Mouse (Mus musculus) liver, postnatal 0 days (tissue): ENCODE results near the gene Pdhb. TPM values are rescaled to one million over a fixed set of nuclear protein-coding genes. Genes with fewer than 3 reads are reported as not detected.

Source experiments
- ATAC-seq: fragments of 200-750 bp; cut with Nextera tagmentation; 2 replicates; pipeline ENCODE4 v1.8.0; 2017; ENCODE audit warnings: mild to moderate bottlenecking, moderate library complexity
- DNase-seq: peaks from one replicate; pipeline ENCODE4 v3.0.0-alpha.2; 2016
- H3K27ac ChIP-seq: fragments of 300-500 bp; sonication (generic); 2 replicates; pipeline ENCODE4 v1.5.1; 2014; ENCODE audit warnings: antibody characterized with exemption, moderate library complexity, mild to moderate bottlenecking, low read depth
- H3K27me3 ChIP-seq: fragments of 300-500 bp; sonication (generic); 2 replicates; pipeline ENCODE4 v1.6.1; 2014; ENCODE audit warnings: low read length, control low read depth, mixed read lengths; ENCODE audit not compliant: insufficient read depth
- H3K36me3 ChIP-seq: fragments of 300-500 bp; sonication (generic); replicated peaks from 2 replicates; pipeline ENCODE4 v1.6.1; 2014; ENCODE audit warnings: mild to moderate bottlenecking, control low read depth, low read length, moderate library complexity, mixed read lengths; ENCODE audit not compliant: insufficient read depth
- H3K4me1 ChIP-seq: fragments of 300-500 bp; sonication (generic); 2 replicates; pipeline ENCODE4 v1.6.1; 2014; ENCODE audit warnings: antibody characterized with exemption, mild to moderate bottlenecking, control low read depth; ENCODE audit not compliant: insufficient read depth
- H3K4me2 ChIP-seq: fragments of 300-500 bp; sonication (generic); 2 replicates; pipeline ENCODE4 v1.6.1; 2014; ENCODE audit warnings: low read depth, mild to moderate bottlenecking, low read length, moderate library complexity, mixed read lengths
- H3K4me3 ChIP-seq: fragments of 300-500 bp; sonication (generic); 2 replicates; pipeline ENCODE4 v1.5.1; 2014; ENCODE audit warnings: low read depth, low read length
- H3K9ac ChIP-seq: fragments of 300-500 bp; sonication (generic); replicated peaks from 2 replicates; pipeline ENCODE4 v1.6.1; 2014; ENCODE audit warnings: mild to moderate bottlenecking, moderate library complexity
- H3K9me3 ChIP-seq: fragments of 300-500 bp; sonication (generic); 2 replicates; pipeline ENCODE4 v1.6.1; 2016; ENCODE audit warnings: mild to moderate bottlenecking, control low read depth, low read length, mixed read lengths
- CTCF ChIP-seq: sonication (generic); IDR thresholded peaks from 2 replicates; pipeline ENCODE4 v1.5.1; 2016; ENCODE audit warnings: antibody characterized with exemption, low read depth
- EP300 ChIP-seq: IDR thresholded peaks from 2 replicates; pipeline ENCODE4 v1.6.1; 2016; ENCODE audit warnings: antibody characterized with exemption, low read depth, mild to moderate bottlenecking
- WGBS: fragments of 180-500 bp; shearing (Covaris S2); extraction: QIAGEN DNeasy Blood & Tissue Kit; methylation state at CpG from one replicate; pipeline ENCODE4 v1.1.7; 2014; ENCODE audit not compliant: insufficient replicate concordance; 5-methylcytosine and 5-hydroxymethylcytosine counted together
- polyA plus RNA-seq: library from polyadenylated mRNA; unstranded; fragments of >200 nt; fragmentation: Nextera tagmentation; extraction: Ambion mirVana; gene quantifications from 2 replicates; pipeline ENCODE4 v1.2.1, GENCODE M21; 2015

Pdhb gene
- 119 and 125 TPM in 2 replicates for polyA plus RNA-seq

- peak; percentile 96 for ATAC-seq
- WGBS, result 0% methylated on average over 64 of the region's 64 CpGs
- TF ChIP-seq EP300 (no peak), CTCF (0 out of 2 replicates have a peak, but pooled peaks have one; percentile 30)
Measured at GRCm38 (mm10) chr14:8172507-8173410, at the start of gene Pdhb. Gene Pdhb, minus strand, starts transcription at chr14:8173025.

GRCm38 (mm10) chr14:8222561-8222960 is 49.7 kb upstream of the Pdhb start:
- H3K36me3 ChIP-seq, result peaks cover 12% of the 10 kb centered on the region; the same call in 1 of the 2 replicates
- TF ChIP-seq CTCF, result no peak
- no peak for TF ChIP-seq EP300
- no peak for ATAC-seq
- H3K27me3 ChIP-seq, result no peaks in the 10 kb centered on the region
- H3K4me1 ChIP-seq, result peaks cover 10% of the 10 kb centered on the region
- no peak overlapping the region for H3K4me2 ChIP-seq
- no peaks in the 10 kb centered on the region for H3K9me3 ChIP-seq
- peak; percentile 10 for DNase-seq
- no peak overlapping the region for H3K9ac ChIP-seq
- WGBS, result 92% methylated on average over 16 of the region's 16 CpGs
- no peak overlapping the region for H3K27ac ChIP-seq
- H3K4me3 ChIP-seq, result no peak overlapping the region

More at GRCm38 (mm10) chr14:8172507-8173410, at the start of gene Pdhb:
- Histone ChIP-seq H3K27ac (peak within 1 kb of the TSS; percentile 93), H3K9me3 (no peaks in the 10 kb centered on the region), H3K27me3 (no peaks in the 10 kb centered on the region), H3K4me3 (peak within 1 kb of the TSS; percentile 76), H3K9ac (peak within 1 kb of the TSS; percentile 86), H3K4me1 (peaks cover 11% of the 10 kb centered on the region), H3K36me3 (peaks cover 30% of the 10 kb centered on the region), H3K4me2 (peak within 1 kb of the TSS; percentile 92)
- DNase-seq, result peak; percentile 99

GRCm38 (mm10) chr14:8220912-8221311 is 48.1 kb upstream of the Pdhb start:
- Histone ChIP-seq H3K27ac (no peak overlapping the region), H3K4me2 (no peak overlapping the region), H3K36me3 (peaks cover 12% of the 10 kb centered on the region; the same call in 1 of the 2 replicates), H3K4me3 (no peak overlapping the region), H3K4me1 (peaks cover 21% of the 10 kb centered on the region), H3K9ac (no peak overlapping the region), H3K27me3 (no peaks in the 10 kb centered on the region), H3K9me3 (no peaks in the 10 kb centered on the region)
- peak; percentile 56 for ATAC-seq
- 64% methylated on average over 2 of the region's 2 CpGs for WGBS
- TF ChIP-seq CTCF, result no peak
- no peak for TF ChIP-seq EP300
- peak; percentile 10 for DNase-seq

DNA sequence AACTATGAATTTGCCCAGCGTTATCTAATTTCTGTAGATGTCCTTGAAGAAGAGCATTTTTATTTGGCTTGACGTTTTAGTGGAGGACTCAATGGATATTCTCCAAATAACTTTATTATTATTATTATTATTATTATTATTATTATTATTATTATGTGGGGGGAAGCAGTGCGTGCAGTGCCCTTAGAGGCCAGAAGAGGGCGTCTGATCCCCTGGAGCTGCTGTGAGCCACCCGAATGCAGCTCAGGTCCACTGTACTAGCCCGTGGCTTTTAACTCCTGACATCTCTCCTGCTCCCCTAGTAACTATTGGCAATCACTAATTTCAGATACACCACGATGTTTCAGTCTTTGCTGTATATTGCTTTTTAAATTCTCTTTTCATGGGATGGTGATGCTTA is 47.5 kb upstream of the Pdhb start:
- 51% methylated on average over 7 of the region's 7 CpGs for WGBS
- DNase-seq, result peak; percentile 44
- Histone ChIP-seq H3K9me3 (no peaks in the 10 kb centered on the region), H3K4me3 (no peak overlapping the region), H3K27ac (no peak overlapping the region), H3K9ac (no peak overlapping the region), H3K36me3 (peaks cover 11% of the 10 kb centered on the region; the same call in 1 of the 2 replicates), H3K4me2 (no peak overlapping the region), H3K27me3 (no peaks in the 10 kb centered on the region), H3K4me1 (peaks cover 25% of the 10 kb centered on the region)
- peak; percentile 58 for ATAC-seq
- no peak for TF ChIP-seq EP300
- peak; percentile 70 for TF ChIP-seq CTCF

DNA sequence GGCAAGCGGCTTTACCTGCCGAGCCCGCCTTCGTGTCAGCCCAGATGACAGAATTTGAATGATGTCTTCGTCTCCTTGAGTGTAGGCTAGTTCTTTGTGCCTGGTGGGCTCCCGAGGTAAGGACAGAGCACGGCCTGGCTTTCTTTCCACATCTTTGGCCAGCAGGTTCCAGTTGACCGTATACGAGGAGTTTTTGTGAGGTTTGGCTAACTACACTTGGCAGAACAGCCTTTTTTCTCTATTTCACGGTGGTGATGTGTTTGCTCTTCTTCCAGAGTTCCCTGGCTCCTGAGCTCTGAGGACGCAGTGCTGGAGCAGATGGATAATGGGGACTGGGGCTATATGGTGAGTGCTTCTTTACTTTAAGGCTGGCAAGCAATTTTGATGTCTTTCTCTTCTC is 47.1 kb upstream of the Pdhb start:
- no peak overlapping the region for H3K4me2 ChIP-seq
- no peak overlapping the region for H3K4me3 ChIP-seq
- TF ChIP-seq EP300 (no peak), CTCF (no peak)
- peaks cover 10% of the 10 kb centered on the region; the same call in 1 of the 2 replicates for H3K36me3 ChIP-seq
- DNase-seq (no peak), ATAC-seq (no peak)
- no peaks in the 10 kb centered on the region for H3K9me3 ChIP-seq
- H3K4me1 ChIP-seq, result peaks cover 28% of the 10 kb centered on the region
- H3K27me3 ChIP-seq, result no peaks in the 10 kb centered on the region
- 83% methylated on average over 11 of the region's 11 CpGs for WGBS
- H3K27ac ChIP-seq, result no peak overlapping the region
- no peak overlapping the region for H3K9ac ChIP-seq

DNA sequence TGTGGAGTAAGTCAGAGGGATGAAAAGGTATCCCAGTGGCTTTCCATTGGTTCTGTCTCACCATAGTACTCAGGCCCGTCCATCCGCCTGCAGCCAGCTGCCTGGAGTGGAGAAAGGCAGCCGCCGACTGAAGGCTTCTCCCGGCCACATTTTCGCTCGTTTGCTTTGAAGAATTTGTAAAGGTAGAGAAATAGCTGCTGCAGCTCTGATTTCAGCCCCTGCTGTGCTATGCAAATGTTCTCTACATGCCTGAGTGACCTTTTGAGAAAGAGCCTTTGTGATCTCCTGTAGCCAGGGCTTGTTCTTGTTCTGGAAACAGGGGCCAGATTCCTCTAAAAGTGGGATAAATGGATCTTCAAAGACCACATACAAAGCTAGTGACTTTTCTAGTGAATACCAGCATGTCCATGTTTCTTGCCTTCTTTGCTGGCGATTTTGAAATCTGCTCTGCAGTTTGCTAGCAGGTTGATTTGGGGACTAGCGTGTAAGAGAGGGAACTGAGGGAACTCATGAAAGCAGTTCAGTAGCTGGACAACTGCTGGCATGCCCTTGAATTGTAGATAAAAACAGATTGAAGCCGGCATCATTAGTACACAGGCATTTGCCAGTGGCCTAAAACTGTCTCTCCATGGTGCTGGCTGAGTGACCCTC is 46.0 kb upstream of the Pdhb start:
- Histone ChIP-seq H3K27me3 (no peaks in the 10 kb centered on the region), H3K9me3 (no peaks in the 10 kb centered on the region), H3K4me1 (peaks cover 29% of the 10 kb centered on the region; the same call in 1 of the 2 replicates), H3K4me3 (no peak overlapping the region), H3K9ac (no peak overlapping the region), H3K27ac (no peak overlapping the region), H3K4me2 (no peak overlapping the region), H3K36me3 (0 out of 2 replicates have a peak, but pooled peaks cover 5% of the 10 kb centered on the region)
- TF ChIP-seq CTCF (no peak), EP300 (no peak)
- no peak for ATAC-seq
- DNase-seq, result no peak
- 68% methylated on average over 10 of the region's 10 CpGs for WGBS
